Mouse (Mus musculus) testis, adult 2 months (tissue): Measurements from ENCODE around the gene Cyp2c23.

Experiments used
- CTCF ChIP-seq: fragments of 200-500 bp; IDR thresholded peaks from 2 replicates; pipeline ENCODE4 v1.5.1; 2012; ENCODE audit warnings: low read depth, mild to moderate bottlenecking, inconsistent platforms, low read length, moderate library complexity; ENCODE audit not compliant: control insufficient read depth, insufficient read depth, insufficient replicate concordance
- POLR2A ChIP-seq: fragments of 200-500 bp; IDR thresholded peaks from 2 replicates; pipeline ENCODE4 v1.6.1; 2012; ENCODE audit warnings: low read depth, mild to moderate bottlenecking, inconsistent platforms, low read length, moderate library complexity; ENCODE audit not compliant: control insufficient read depth

GRCm38 (mm10) chr19:44064734-44065133 lies 35.7 kb upstream of the Cyp2c23 start:
- no peak for TF ChIP-seq CTCF
- TF ChIP-seq POLR2A, result no peak
